Mouse (Mus musculus) brain, embryonic 14.5 days (tissue): Measurements from ENCODE around the gene Usp17lc. TPM values are rescaled to one million over a fixed set of nuclear protein-coding genes. Genes with fewer than 3 reads are reported as not detected.
"Not testable (repeated sequence)": the region's sequence is repeated elsewhere in the genome, so short reads cannot be mapped to it uniquely, and the experiment has no call there.

Experiments used
- DNase-seq: peaks from one replicate; pipeline ENCODE4 v3.0.0-alpha.2; 2011; ENCODE audit warnings: low read depth
- CTCF ChIP-seq: fragments of 200-500 bp; IDR thresholded peaks from 2 replicates; pipeline ENCODE4 v1.5.1; 2012; ENCODE audit warnings: inconsistent platforms, mild to moderate bottlenecking, moderate library complexity, borderline replicate concordance; ENCODE audit not compliant: insufficient read depth, insufficient read length; ENCODE audit errors: extremely low read depth
- POLR2A ChIP-seq: fragments of 200-500 bp; IDR thresholded peaks from 2 replicates; pipeline ENCODE4 v1.6.1; 2012; ENCODE audit warnings: mild to moderate bottlenecking, inconsistent platforms, borderline replicate concordance; ENCODE audit not compliant: poor library complexity, insufficient read depth, insufficient read length, severe bottlenecking; ENCODE audit errors: extremely low read depth
- polyA plus RNA-seq: library from polyadenylated mRNA; depleted of rRNA; stranded (reverse); fragments of >200 nt; gene quantifications from 2 replicates; pipeline ENCODE4 v1.2.3, GENCODE M21; 2012; rRNA removed

Gene Usp17lc
- polyA plus RNA-seq = not detected in 2 replicates

DNA sequence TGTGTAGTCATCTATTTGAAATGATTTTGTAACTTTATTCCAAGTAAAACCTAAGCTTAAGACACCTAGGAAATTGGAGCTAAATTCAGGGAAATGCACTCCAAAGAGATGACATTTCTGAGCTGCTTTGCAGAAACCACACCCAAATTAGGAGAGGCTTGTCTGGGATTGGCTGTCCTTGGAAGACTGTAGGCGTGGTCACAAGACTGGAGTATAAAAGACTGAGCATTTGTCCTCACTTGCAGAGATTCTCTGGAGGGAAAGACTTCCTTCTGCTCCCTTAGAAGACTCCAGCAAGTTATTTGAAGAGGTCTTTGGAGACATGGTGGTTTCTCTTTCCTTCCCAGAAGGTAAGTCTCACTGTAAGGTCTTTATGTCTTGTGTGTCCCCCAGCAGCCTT lies at the start of gene Usp17lc:
Gene Usp17lc, plus strand, starts transcription at position 301 of the 400 bp plus-strand sequence.
- not testable (repeated sequence) for DNase-seq

DNA sequence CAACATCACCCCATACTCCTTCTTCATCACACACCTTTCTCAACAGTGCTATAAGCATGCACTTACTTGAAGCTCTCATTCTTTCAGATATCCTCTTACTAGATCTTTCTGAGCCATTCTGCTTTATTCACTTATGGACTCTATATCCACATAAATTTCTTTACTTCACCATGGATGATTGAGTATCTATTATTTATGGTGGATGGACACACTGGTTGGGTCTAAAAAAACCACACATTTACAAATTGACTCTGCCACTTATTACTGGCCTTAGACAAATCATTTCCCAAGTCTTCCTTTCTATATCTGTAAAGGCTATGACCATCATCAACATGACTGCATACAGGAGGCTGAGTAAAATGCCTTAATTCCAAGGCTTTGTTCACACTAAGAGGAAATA lies 28.8 kb upstream of the Usp17lc start, which contains the start of gene Olfr603:
Gene Olfr603, minus strand, starts transcription at position 101 of the 400 bp plus-strand sequence.
- TF ChIP-seq CTCF (no peak), POLR2A (no peak)
- no peak for DNase-seq

DNA sequence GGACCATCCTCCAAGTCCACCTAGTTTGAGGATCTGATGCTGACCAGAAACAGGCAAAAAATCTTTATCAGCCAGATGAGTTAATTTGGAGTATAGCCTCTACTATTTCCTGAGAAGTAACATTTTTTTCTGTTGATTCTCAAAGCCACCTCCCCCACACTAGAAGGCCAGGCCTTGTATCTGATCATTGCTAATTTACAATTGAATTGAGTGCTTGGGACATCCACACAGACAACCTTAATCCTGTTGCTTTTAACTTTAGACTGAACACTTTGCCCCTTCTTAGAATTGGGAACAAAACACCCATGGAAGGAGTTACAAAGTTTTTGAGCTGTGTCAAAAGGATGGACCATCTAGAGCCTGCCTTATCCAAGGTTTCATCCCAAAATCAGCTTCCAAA lies 17.1 kb upstream of the Usp17lc start:
- no peak for DNase-seq
- TF ChIP-seq POLR2A = no peak
- no peak for TF ChIP-seq CTCF

DNA sequence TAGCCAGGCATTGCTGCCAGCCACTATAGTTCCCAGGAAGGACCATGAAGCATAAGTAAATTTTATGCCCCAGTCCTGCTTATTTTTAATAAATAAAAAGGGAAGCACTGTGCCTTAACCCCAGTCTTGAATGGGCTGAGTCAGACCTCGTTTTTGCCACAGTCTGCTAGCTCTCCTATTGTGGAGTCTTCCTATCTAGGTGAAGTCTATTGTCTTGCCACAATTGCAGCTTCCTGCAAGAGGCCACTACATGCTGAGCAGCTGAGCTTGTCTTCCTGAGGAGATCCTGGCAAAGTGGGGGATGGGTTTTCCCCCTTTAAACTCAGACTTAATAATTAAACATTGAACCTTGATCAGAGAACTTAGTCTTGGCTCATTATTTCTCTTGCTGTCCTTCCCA lies 15.9 kb upstream of the Usp17lc start:
- TF ChIP-seq CTCF = no peak
- no peak for TF ChIP-seq POLR2A
- no peak for DNase-seq

DNA sequence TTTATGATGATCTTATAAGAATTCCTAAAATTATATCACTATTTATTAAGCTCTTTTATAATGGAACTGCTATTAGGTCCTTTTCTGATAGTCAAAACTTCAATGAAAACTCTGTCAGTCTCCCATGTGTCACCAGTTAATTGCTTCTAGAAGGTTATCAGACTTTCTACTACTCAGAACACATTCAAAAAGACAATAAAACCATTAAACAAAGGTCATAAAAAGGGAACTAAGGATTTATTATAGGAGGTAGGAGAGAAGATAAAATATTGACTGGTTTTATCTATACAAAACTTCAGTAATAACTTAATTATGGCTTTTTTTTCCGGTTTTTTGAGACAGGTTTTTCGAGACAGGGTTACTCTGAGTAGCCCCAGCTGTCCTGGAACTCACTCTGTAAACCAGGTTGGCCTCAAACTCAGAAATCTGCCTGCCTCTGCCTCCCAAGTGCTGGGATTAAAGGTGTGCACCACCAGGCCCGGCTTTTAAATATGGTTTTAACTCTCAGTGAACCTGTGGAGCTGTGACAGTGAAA lies 8.3 kb upstream of the Usp17lc start:
- DNase-seq = not testable (repeated sequence)

DNA sequence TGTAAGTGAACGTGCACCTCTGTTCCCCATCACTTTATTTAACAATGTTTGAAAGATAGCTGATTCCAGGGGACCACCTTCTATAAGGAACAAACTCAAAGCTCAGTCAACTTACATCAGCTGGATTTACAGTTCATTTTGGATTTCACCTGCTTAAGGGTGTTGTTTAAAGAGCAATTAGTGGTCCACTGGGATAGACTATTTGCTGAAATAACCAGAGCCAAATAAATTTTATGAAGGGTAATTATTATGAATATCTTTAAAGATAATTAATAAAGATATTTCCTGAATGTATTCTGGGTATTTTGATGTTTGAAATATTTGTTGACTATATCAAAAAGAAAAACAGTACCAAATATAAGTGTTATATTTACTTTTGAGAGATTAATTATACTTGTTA lies 30.5 kb downstream of the Usp17lc start, which contains the start of gene Olfr605:
Gene Olfr605, minus strand, starts transcription at position 101 of the 400 bp plus-strand sequence.
- TF ChIP-seq POLR2A = no peak
- no peak for TF ChIP-seq CTCF
- DNase-seq = no peak

DNA sequence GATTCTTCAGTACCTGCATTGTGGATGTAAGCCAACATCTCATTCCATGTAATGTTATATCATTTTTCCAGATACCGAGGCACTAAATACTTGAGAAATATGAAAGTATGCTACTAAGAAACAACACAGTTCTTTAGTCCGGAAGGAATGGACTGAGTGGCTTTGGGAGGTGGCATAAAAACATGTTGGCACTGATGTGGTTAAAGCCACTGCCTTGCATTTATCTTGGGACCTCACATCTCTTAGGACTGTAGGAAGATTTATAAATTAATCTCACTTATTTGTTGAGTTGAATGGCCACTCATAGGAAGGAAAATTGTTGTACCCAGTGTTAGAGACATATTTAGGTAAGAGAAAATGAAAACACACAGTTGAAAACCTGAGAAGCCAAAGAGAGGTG lies 33.9 kb downstream of the Usp17lc start, which contains the start of gene Olfr606:
Gene Olfr606, plus strand, starts transcription at position 301 of the 400 bp plus-strand sequence.
- DNase-seq = no peak
- TF ChIP-seq POLR2A (no peak), CTCF (no peak)

DNA sequence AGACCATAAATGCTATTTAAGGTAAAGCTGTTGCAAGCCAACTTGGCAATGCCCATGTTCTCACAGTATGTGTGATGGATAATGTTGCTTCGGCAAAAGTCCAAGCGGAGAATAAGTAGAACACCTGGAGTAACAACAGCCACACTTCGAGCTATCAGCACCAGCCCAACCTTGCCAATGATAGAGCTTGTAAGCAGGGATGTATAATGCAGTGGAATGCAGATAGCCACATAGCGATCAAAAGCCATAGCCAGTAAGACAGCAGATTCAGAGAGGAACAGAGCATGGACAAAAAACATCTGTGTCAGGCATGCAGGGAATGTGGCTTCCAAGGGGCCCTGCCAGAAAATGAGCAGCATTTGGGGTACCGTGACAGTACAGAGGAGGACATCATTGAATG lies 45.7 kb downstream of the Usp17lc start:
- no peak for DNase-seq
- TF ChIP-seq POLR2A (no peak), CTCF (no peak)

Other genes starting within 250 kb of the Usp17lc start
- gene Olfr591, start 236.7 kb upstream of the Usp17lc start, polyA plus RNA-seq = not detected in 2 replicates
- not detected in 2 replicates for gene Olfr592, start 230.3 kb upstream of the Usp17lc start, polyA plus RNA-seq
- not detected in 2 replicates for gene Olfr593, start 203.2 kb upstream of the Usp17lc start, polyA plus RNA-seq
- gene Olfr594, start 198.1 kb upstream of the Usp17lc start, polyA plus RNA-seq = not detected in 2 replicates
- not detected in 2 replicates for gene Usp17ld, start 162.6 kb upstream of the Usp17lc start, polyA plus RNA-seq
- not detected in 2 replicates for gene Olfr596, start 109.4 kb upstream of the Usp17lc start, polyA plus RNA-seq
- not detected in 2 replicates for gene Olfr597, start 98.8 kb upstream of the Usp17lc start, polyA plus RNA-seq
- not detected in 2 replicates for gene Olfr598, start 91.5 kb upstream of the Usp17lc start, polyA plus RNA-seq
- gene Olfr599, start 79.2 kb upstream of the Usp17lc start, polyA plus RNA-seq = not detected in 2 replicates
- not detected in 2 replicates for gene Olfr600, start 65.4 kb upstream of the Usp17lc start, polyA plus RNA-seq
- not detected in 2 replicates for gene Olfr601, start 52.4 kb upstream of the Usp17lc start, polyA plus RNA-seq
- gene Olfr603, start 28.9 kb upstream of the Usp17lc start, polyA plus RNA-seq = not detected in 2 replicates
- gene Olfr605, start 30.4 kb downstream of the Usp17lc start, polyA plus RNA-seq = not detected in 2 replicates
- gene Olfr606, start 34.0 kb downstream of the Usp17lc start, polyA plus RNA-seq = not detected in 2 replicates
- gene Olfr607, start 49.1 kb downstream of the Usp17lc start, polyA plus RNA-seq = not detected in 2 replicates
- gene Olfr608, start 54.8 kb downstream of the Usp17lc start, polyA plus RNA-seq = not detected in 2 replicates
- not detected in 2 replicates for gene Olfr609, start 83.0 kb downstream of the Usp17lc start, polyA plus RNA-seq
- gene Olfr610, start 97.0 kb downstream of the Usp17lc start, polyA plus RNA-seq = not detected in 2 replicates
- not detected in 2 replicates for gene Olfr611, start 105.8 kb downstream of the Usp17lc start, polyA plus RNA-seq
- gene Olfr612, start 127.6 kb downstream of the Usp17lc start, polyA plus RNA-seq = not detected in 2 replicates
- gene Olfr613, start 133.0 kb downstream of the Usp17lc start, polyA plus RNA-seq = not detected in 2 replicates
- gene Olfr615, start 141.0 kb downstream of the Usp17lc start, polyA plus RNA-seq = not detected in 2 replicates
- gene Olfr616, start 154.1 kb downstream of the Usp17lc start, polyA plus RNA-seq = not detected in 2 replicates
- gene Olfr617, start 158.0 kb downstream of the Usp17lc start, polyA plus RNA-seq = not detected in 2 replicates
- gene Olfr618, start 175.0 kb downstream of the Usp17lc start, polyA plus RNA-seq = 0.05 TPM in 1 of 2 replicates, not detected in the other
- gene Olfr619, start 185.5 kb downstream of the Usp17lc start, polyA plus RNA-seq = not detected in 2 replicates
- gene Olfr620, start 197.5 kb downstream of the Usp17lc start, polyA plus RNA-seq = not detected in 2 replicates
- gene Olfr622, start 227.6 kb downstream of the Usp17lc start, polyA plus RNA-seq = not detected in 2 replicates
- not detected in 2 replicates for gene Olfr623, start 248.6 kb downstream of the Usp17lc start, polyA plus RNA-seq